Mouse (Mus musculus) urinary bladder, postnatal 25 days (tissue): Measurements from ENCODE around the gene Brd2.
A peak's percentile ranks its signal among the peaks of the same experiment; 100 is the strongest.

Experiments used
- DNase-seq: peaks from one replicate; pipeline ENCODE4 v3.0.0; 2022; ENCODE audit warnings: low spot score

Gene Brd2

DNA sequence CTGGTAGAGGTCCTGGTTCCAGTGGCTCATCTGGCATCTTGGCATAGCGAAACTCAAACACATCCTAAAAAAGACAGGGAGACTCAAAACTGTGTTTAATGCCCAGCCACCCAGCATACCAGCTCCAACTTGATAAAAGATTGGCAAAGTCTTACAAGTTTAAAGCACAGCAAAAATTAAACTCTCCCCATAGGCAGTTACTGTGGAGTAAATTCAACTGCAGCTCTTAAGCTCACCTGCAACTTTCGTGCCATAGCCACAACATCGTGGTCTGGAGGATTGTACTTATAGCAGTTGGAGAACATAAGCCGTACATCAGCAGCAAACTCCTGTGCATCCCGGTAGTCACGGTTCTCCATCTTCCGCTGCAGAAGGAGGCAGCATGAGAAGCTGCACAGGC lies 8.3 kb downstream of the Brd2 start:
- no peak for DNase-seq

GRCm38 (mm10) chr17:34110309-34110708 lies 12.1 kb downstream of the Brd2 start:
- no peak for DNase-seq

GRCm38 (mm10) chr17:34109806-34110195 lies 12.6 kb downstream of the Brd2 start:
- DNase-seq, result no peak

DNA sequence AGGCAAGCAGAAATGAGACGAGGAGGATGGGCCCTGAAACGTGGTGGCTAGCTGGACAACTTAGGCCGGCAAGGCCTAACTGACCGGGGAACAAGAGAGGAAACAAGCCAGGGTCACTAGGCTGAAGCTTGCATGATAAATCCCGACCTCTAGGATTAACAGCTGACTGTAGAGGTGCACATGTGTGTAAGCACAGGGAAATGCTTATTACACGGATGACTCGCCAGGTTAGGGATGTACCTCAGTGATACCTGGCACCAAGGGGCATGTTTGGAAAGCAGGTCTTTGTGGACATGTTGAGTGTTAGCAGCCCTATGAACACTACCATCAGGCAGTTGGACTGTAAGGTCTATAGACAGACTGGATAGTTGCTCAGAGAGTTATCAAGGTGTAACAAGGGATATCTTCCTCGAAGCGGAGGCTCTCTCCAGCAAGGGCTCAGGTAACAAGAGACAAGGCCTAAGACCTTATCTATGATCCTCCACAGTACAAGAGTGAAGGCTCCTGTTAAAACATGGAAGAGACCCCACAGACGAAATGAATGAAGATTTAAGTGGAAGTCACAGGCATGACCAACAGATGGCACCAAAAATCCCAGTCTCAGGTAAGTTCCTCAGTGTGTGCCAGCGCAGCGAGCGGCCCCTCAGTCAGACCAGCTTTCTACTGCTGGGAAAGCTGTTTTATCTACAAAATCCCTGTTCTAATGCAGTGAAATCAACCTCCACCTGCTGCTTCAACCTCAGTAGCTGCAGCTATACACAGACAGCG lies 13.2 kb downstream of the Brd2 start:
- DNase-seq, result no peak

DNA sequence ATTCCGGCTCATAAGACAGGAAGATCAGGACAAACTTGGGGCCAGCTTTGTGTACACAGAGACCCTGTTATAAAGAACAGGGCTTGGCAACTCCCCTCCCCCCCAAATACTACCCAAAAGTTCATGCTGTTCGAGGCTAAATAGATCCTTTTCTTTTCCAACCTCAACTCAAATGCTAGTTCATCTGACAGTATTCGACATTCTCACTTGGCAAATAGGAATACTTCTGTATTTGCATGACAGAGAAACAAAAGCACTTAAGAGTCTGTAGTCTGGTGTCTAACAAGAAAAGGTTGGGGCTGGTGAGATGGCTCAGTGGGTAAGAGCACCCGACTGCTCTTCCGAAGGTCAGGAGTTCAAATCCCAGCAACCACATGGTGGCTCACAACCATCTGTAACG lies 14.0 kb downstream of the Brd2 start:
- no peak for DNase-seq

DNA sequence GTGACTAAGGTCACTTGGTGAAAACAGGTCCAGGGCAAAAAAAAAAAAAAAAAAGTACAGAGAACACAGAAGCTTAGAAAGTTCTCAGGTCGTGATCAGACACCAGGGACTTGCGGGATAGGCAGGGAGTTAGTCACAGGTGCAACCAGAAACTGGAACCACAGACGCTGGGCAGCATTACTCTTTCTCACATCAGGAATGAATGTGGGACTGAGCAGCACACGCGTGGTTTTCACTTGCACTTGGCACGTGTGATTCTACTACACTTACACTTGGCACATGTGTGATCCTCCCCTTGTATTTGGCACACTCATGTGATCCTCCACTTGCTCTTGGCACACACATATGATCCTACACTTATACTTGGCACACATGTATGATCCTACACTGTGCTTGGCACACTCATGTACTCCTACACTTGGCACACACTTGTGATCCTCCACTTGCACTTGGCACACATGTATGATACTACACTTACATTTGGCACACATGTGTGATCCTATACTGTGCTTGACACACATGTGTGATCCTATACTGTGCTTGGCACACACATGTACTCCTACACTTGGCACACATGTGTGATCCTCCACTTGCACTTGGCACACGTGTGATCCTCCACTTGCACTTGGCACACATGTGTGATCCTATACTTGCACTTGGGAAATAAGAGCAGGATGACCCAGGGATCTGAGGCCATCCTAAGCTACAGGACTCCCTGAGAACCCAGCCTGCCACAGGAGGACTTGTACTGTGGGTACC lies 15.1 kb downstream of the Brd2 start:
- no peak for DNase-seq

DNA sequence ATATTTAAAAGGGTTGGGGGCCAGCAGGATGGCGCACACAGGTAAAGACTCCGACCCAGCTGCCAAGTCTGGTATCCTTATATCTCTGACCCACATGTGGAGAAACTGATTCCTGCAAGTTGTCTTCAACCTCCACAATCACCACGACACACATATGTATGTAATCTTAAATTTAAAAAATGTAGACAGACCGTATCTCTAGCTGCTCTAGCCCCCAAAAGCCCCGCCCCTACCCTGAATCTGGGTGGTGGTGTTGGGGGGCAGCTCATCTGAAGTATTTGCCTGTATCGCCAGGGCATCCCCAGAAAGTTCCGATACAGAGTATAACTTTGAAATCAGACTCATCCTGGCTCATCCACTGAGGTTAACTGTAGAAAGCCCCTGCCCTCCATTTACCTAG lies 15.9 kb downstream of the Brd2 start:
- DNase-seq, result no peak

DNA sequence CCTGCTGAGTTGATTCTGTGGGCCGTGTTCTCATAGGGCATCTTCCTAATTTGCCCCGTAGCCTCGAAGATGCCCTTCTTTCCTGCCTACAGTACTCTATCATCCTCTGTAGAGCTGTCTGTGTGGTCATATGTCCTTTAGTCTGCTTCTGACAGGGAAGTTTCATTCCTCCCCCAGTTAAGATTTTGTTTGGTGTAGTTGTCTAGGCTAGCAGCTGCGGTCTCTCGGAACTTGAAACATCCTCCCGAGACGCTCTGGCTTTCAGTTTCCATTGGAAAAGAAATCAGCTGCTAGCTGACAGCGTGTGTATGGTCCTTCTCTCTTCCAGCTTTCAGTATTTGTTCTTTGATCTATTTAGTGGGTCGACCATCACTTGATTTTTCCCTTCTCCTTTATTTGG lies 17.6 kb downstream of the Brd2 start:
- no peak for DNase-seq

DNA sequence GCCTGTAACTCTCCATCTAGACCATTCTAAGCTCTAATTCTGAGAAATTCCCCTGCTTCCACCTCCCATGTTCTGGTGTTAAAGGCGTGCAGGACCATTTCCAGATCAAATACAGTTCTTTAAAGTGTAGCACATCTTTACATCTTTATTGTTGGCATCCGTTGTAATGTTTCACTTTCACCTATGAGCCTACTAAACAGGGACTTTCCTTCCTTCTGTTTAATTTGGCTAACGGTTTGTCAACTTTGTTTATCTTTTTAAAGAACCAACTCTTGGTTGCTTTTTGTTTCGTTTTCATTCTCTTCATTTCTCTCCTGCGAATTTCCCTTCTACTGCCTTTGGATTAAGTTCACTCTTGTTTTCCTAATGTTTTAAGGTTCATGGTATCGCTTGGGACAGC lies 19.6 kb downstream of the Brd2 start:
- DNase-seq, result no peak

GRCm38 (mm10) chr17:34101604-34102032 lies 20.8 kb downstream of the Brd2 start:
- peak; percentile 95 for DNase-seq

DNA sequence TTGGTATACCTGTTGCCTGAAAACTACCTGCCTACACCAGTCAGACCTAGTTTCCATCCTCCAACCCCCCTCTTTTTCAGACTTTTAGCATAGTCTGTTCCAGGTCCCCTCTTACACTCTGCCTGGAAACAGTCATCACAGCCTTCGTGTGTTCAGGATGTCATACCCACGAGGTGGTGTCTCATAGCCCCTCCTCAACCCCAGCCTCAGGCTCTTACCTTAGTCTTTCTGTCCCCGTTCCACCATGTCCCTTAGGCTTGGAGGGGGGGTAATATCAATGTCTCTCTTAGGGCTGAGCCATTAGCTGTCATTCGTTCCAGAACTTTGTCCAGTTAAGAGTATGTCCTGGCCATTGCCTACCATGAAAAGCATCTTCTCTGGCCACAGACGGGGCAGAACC lies 21.2 kb downstream of the Brd2 start:
- DNase-seq, result no peak

GRCm38 (mm10) chr17:34099531-34099930 lies 22.9 kb downstream of the Brd2 start:
- DNase-seq, result no peak

- no peak for DNase-seq
Observed at GRCm38 (mm10) chr17:34098709-34099479, 23.5 kb downstream of the Brd2 start.

- no peak for DNase-seq
Observed at GRCm38 (mm10) chr17:34097272-34097671, 25.2 kb downstream of the Brd2 start.

GRCm38 (mm10) chr17:34096497-34097010 lies 25.9 kb downstream of the Brd2 start:
- no peak for DNase-seq

- DNase-seq, result no peak
Observed at GRCm38 (mm10) chr17:34094283-34095035, 28.0 kb downstream of the Brd2 start.

GRCm38 (mm10) chr17:34093199-34093874 lies 29.1 kb downstream of the Brd2 start:
- no peak for DNase-seq

GRCm38 (mm10) chr17:34092197-34092875 lies 30.1 kb downstream of the Brd2 start, which contains the start of gene H2-Oa:
TSS of gene H2-Oa (plus strand) at chr17:34092340.
- DNase-seq, result no peak

DNA sequence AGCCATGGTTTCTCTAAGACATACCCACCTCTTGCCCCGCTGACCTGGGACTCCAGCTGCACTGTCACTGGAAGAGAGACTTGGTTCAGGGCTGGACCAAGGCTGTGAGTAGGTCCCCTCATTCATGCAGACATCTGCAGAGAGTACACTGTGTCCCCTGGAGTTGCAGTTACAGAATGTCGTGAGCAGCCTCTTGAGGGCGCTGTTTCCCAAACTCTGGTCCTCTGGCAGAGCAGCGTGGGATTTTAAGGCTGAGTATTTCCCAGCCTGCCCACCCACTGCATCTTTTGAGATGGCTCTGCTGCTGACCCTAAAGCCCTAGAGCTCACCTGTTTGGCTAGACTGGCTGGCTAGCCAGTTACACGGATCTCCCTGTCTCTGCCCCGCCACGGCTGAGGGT lies 31.5 kb downstream of the Brd2 start:
- DNase-seq, result no peak

DNA sequence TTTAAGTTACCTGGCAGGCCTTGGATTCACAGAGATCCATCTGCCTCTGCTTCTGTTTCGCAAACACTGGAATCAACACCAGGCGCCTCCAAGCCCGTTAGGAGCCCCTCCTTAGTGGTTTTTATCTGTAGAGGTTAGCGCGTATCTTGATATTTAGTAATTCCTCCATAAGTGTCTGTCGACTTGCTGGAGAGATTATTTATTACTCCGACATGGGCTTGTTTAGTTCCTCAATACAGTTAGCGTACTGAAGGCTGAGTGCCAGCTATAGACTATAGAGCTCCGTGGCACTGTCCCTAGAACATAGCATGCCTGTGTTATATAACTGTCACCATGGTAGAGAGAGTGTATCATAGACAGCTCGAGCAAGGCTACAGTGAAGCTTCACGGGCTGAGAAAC lies 34.3 kb downstream of the Brd2 start:
- no peak for DNase-seq

- DNase-seq, result no peak
Observed at GRCm38 (mm10) chr17:34087386-34087785, 35.0 kb downstream of the Brd2 start.
